10 mouse cellular contexts compared by ENCODE assay signal in the genomic region with DNA sequence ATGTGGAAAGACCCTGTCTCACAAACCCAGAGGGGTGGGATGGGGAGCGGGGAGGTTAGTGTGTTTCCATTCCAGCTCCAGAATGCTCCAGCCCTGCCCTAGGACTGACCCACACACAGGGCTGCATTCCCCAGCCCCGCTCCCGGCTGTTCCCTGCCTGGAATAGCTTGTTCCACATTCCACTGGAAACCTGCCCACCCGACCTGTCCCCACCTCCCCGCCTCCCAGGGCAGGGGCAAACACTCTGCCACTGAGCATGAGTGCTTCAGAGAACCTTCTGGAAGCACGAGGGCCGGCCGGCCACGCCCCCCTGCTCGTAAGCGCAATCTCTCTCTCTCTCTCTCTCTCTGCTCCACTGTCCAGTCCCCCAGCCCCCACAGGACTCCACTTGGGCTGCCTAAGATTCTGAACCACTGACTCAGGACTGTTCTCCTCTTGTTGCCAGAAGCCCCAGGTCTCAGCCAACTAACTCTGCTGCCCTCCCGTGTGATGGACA. TPM values are rescaled to one million over a fixed set of nuclear protein-coding genes. Genes with fewer than 3 reads are reported as not detected.
A peak's percentile ranks its signal among the peaks of the same experiment; 100 is the strongest.
DNase-seq lines count a peak whose midpoint lies in the region; ATAC-seq and TF ChIP-seq lines count a peak whose summit lies in the region.
"Had no signal": no experiment of that assay in that cellular context is flagged by ENCODE, and none has a peak within 500 bp of the region (broad histone marks: within the 10 kb centered on the region; RNA-seq: fewer than 3 reads in every experiment).

No protein-coding gene starts in this region.

- H3K4me2 ChIP-seq in lung, embryonic 14.5 days: no peak overlapping the region
- no peak overlapping the region for H3K4me2 ChIP-seq in forebrain, embryonic 13.5 days
- H3K4me2 ChIP-seq: forebrain, embryonic 15.5 days had no signal

- H3K9me3 ChIP-seq in lung, embryonic 14.5 days (ENCODE audit: low read depth, low read length): no peaks in the 10 kb centered on the region
- H3K9me3 ChIP-seq in forebrain, embryonic 13.5 days (replicated peaks): no peaks in the 10 kb centered on the region
- H3K9me3 ChIP-seq: forebrain, embryonic 15.5 days had no signal

- intact Hi-C loops in heart, postnatal 14 days (cut with DNase I): no loop called here

- H3K36me3 ChIP-seq in lung, embryonic 14.5 days (ENCODE audit: insufficient read depth): peaks cover 41% of the 10 kb centered on the region
- peaks cover 38% of the 10 kb centered on the region for H3K36me3 ChIP-seq in forebrain, embryonic 13.5 days (ENCODE audit: poor library complexity, severe bottlenecking)

- WGBS in lung, embryonic 14.5 days: 50% methylated on average over 12 of the region's 12 CpGs
- WGBS in forebrain, embryonic 13.5 days: 77% methylated on average over 12 of the region's 12 CpGs

- no peak for TF ChIP-seq CTCF in lung, embryonic 14.5 days (IDR thresholded peaks at IDR 0.05; ENCODE audit: low read depth)

- H3K9ac ChIP-seq in lung, embryonic 14.5 days: no peak overlapping the region
- no peak overlapping the region for H3K9ac ChIP-seq in forebrain, embryonic 13.5 days
- H3K9ac ChIP-seq: forebrain, embryonic 15.5 days had no signal

- peak overlapping the region; percentile 65; the same call in 1 of the 2 replicates for H3K27ac ChIP-seq in lung, embryonic 14.5 days (ENCODE audit: low read depth)
- no peak overlapping the region for H3K27ac ChIP-seq in forebrain, embryonic 13.5 days
- H3K27ac ChIP-seq: forebrain, embryonic 15.5 days had no signal

- H3K27me3 ChIP-seq in lung, embryonic 14.5 days (ENCODE audit: insufficient read depth, low read length): no peaks in the 10 kb centered on the region
- no peaks in the 10 kb centered on the region for H3K27me3 ChIP-seq in forebrain, embryonic 13.5 days
- H3K27me3 ChIP-seq: forebrain, embryonic 15.5 days had no signal

- DNase-seq in ES-CJ7 (ENCODE audit: low read depth, low spot score): peak; percentile 21
- peak; percentile 79 to 85 for DNase-seq in gastrocnemius, adult 8-10 months (ENCODE audit: low spot score in 2 of 2)
- peak; percentile 78 to 88 for DNase-seq in heart, postnatal 14 days
- peak; percentile 69 for DNase-seq in lung, embryonic 14.5 days
- DNase-seq in right cerebral cortex, adult 18-20 months: no peak
- no peak for DNase-seq in B cell, adult 2 months
- DNase-seq: retina, postnatal 1 day had no signal

- H3K4me1 ChIP-seq in lung, embryonic 14.5 days (ENCODE audit: insufficient read depth): no peaks in the 10 kb centered on the region
- no peaks in the 10 kb centered on the region for H3K4me1 ChIP-seq in forebrain, embryonic 13.5 days
- H3K4me1 ChIP-seq: forebrain, embryonic 15.5 days had no signal

- no peak overlapping the region for H3K4me3 ChIP-seq in lung, embryonic 14.5 days (ENCODE audit: low read depth, low read length)
- no peak overlapping the region for H3K4me3 ChIP-seq in forebrain, embryonic 13.5 days
- H3K4me3 ChIP-seq: forebrain, embryonic 15.5 days had no signal

- peak; percentile 75; the same call in 1 of the 2 replicates for ATAC-seq in lung, embryonic 14.5 days (ENCODE audit: insufficient read depth)
- ATAC-seq in CD4-positive, CD25-positive, alpha-beta regulatory T cell, adult 4 months: no peak
- ATAC-seq in forebrain, embryonic 13.5 days: no peak
- ATAC-seq: forebrain, embryonic 15.5 days had no signal

RNA-seq across cellular contexts. Expression of a gene that starts 21.4 kb away (rescaled TPM):
- 100 to 1,000 TPM; 208 to 326 (median 241) TPM for total RNA-seq in gastrocnemius, adult 8-10 months (2022)
- total RNA-seq in heart, postnatal 14 days (2021): 100 to 1,000 TPM; 167 to 179 TPM
- 20.3 and 21.1 TPM in 2 replicates for polyA plus RNA-seq in lung, embryonic 14.5 days (2014; fragmentation: Nextera tagmentation; extraction: Ambion mirVana)
- polyA plus RNA-seq in CD4-positive, CD25-positive, alpha-beta regulatory T cell, adult 4 months (2017; shearing (Covaris generic)): 1 to 10 TPM in 1 of 2 experiments, under 1 TPM in 1; 0.62 to 1.1 TPM
- polyA plus RNA-seq in forebrain, embryonic 13.5 days (2015; fragmentation: Nextera tagmentation; extraction: Ambion mirVana): 10.4 and 10.6 TPM in 2 replicates

RNA-seq across cellular contexts. Expression of a gene that starts 26.9 kb away (rescaled TPM):
- total RNA-seq in gastrocnemius, adult 8-10 months (2022): 10 to 100 TPM; 19.8 to 27.9 (median 25.2) TPM
- 10 to 100 TPM in 1 of 2 experiments, 1 to 10 TPM in 1; 9.6 to 13.1 TPM for total RNA-seq in heart, postnatal 14 days (2021)
- polyA plus RNA-seq in lung, embryonic 14.5 days (2014; fragmentation: Nextera tagmentation; extraction: Ambion mirVana): 10.7 and 10.8 TPM in 2 replicates
- 10 to 100 TPM in 1 of 2 experiments, 1 to 10 TPM in 1; 4.7 to 14.2 TPM for polyA plus RNA-seq in CD4-positive, CD25-positive, alpha-beta regulatory T cell, adult 4 months (2017; shearing (Covaris generic))
- 27.2 and 27.8 TPM in 2 replicates for polyA plus RNA-seq in forebrain, embryonic 13.5 days (2015; fragmentation: Nextera tagmentation; extraction: Ambion mirVana)

RNA-seq across cellular contexts. Expression of a gene that starts 30.7 kb away (rescaled TPM):
- 100 to 1,000 TPM; 149 to 173 (median 155) TPM for total RNA-seq in gastrocnemius, adult 8-10 months (2022)
- 100 to 1,000 TPM; 170 to 175 TPM for total RNA-seq in heart, postnatal 14 days (2021)
- polyA plus RNA-seq in lung, embryonic 14.5 days (2014; fragmentation: Nextera tagmentation; extraction: Ambion mirVana): 588 and 646 TPM in 2 replicates
- polyA plus RNA-seq in CD4-positive, CD25-positive, alpha-beta regulatory T cell, adult 4 months (2017; shearing (Covaris generic)): 10 to 100 TPM; 35.7 to 51.2 TPM
- polyA plus RNA-seq in forebrain, embryonic 13.5 days (2015; fragmentation: Nextera tagmentation; extraction: Ambion mirVana): 378 and 389 TPM in 2 replicates

RNA-seq across cellular contexts. Expression of a gene that starts 31.6 kb away (rescaled TPM):
- 1 to 10 TPM; 3.2 to 5.1 (median 4.2) TPM for total RNA-seq in gastrocnemius, adult 8-10 months (2022)
- total RNA-seq in heart, postnatal 14 days (2021): 1 to 10 TPM; 8.8 to 9.5 TPM
- 28.7 and 29.2 TPM in 2 replicates for polyA plus RNA-seq in lung, embryonic 14.5 days (2014; fragmentation: Nextera tagmentation; extraction: Ambion mirVana)
- polyA plus RNA-seq in CD4-positive, CD25-positive, alpha-beta regulatory T cell, adult 4 months (2017; shearing (Covaris generic)): 10 to 100 TPM; 51.3 to 54.0 TPM
- 19.3 and 22.3 TPM in 2 replicates for polyA plus RNA-seq in forebrain, embryonic 13.5 days (2015; fragmentation: Nextera tagmentation; extraction: Ambion mirVana)

RNA-seq across cellular contexts. Expression of a gene that starts 42.9 kb away (rescaled TPM):
- total RNA-seq in gastrocnemius, adult 8-10 months (2022): 1 to 10 TPM; 3.8 to 8.0 (median 4.9) TPM
- total RNA-seq in heart, postnatal 14 days (2021): 1 to 10 TPM; 5.4 to 6.7 TPM
- polyA plus RNA-seq in lung, embryonic 14.5 days (2014; fragmentation: Nextera tagmentation; extraction: Ambion mirVana): 12.7 and 14.1 TPM in 2 replicates
- 10 to 100 TPM; 17.2 to 22.9 TPM for polyA plus RNA-seq in CD4-positive, CD25-positive, alpha-beta regulatory T cell, adult 4 months (2017; shearing (Covaris generic))
- polyA plus RNA-seq in forebrain, embryonic 13.5 days (2015; fragmentation: Nextera tagmentation; extraction: Ambion mirVana): 23.3 and 25.5 TPM in 2 replicates

Comparison
In these comparisons a context has a peak if more than half of its experiments do, and no peak if none do; other contexts are left out.
1. DNase-seq: peak in ES-CJ7 (single experiment), gastrocnemius, adult 8-10 months (2 of 2), heart, postnatal 14 days (2 of 2) and lung, embryonic 14.5 days (single experiment); none in right cerebral cortex, adult 18-20 months (single experiment) and B cell, adult 2 months (0 of 2).